Mouse (Mus musculus) midbrain, embryonic 15.5 days (tissue): Measurements from ENCODE around the gene Nle1. TPM values are rescaled to one million over a fixed set of nuclear protein-coding genes. Genes with fewer than 3 reads are reported as not detected.

ENCODE experiments used
- ATAC-seq: fragments of 200-750 bp; cut with Nextera tagmentation; replicated peaks from 2 replicates; pipeline ENCODE4 v1.8.0; 2017; ENCODE audit warnings: moderate TSS enrichment
- H3K27ac ChIP-seq: fragments of 300-500 bp; sonication (generic); 2 replicates; pipeline ENCODE4 v1.5.1; 2015; ENCODE audit warnings: mild to moderate bottlenecking, inconsistent platforms
- H3K27me3 ChIP-seq: fragments of 300-500 bp; sonication (generic); replicated peaks from 2 replicates; pipeline ENCODE4 v1.6.1; 2015; ENCODE audit warnings: inconsistent platforms
- H3K36me3 ChIP-seq: fragments of 300-500 bp; sonication (generic); replicated peaks from 2 replicates; pipeline ENCODE4 v1.6.1; 2015; ENCODE audit warnings: inconsistent platforms
- H3K4me1 ChIP-seq: fragments of 300-500 bp; sonication (generic); 2 replicates; pipeline ENCODE4 v1.6.1; 2015; ENCODE audit warnings: inconsistent platforms
- H3K4me2 ChIP-seq: fragments of 300-500 bp; sonication (generic); 2 replicates; pipeline ENCODE4 v1.6.1; 2015; ENCODE audit warnings: inconsistent platforms, mild to moderate bottlenecking, moderate library complexity
- H3K4me3 ChIP-seq: fragments of 300-500 bp; sonication (generic); 2 replicates; pipeline ENCODE4 v1.5.1; 2015; ENCODE audit warnings: mild to moderate bottlenecking, inconsistent platforms
- H3K9ac ChIP-seq: fragments of 300-500 bp; sonication (generic); 2 replicates; pipeline ENCODE4 v1.6.1; 2015; ENCODE audit warnings: mild to moderate bottlenecking, inconsistent platforms
- H3K9me3 ChIP-seq: fragments of 300-500 bp; sonication (generic); 2 replicates; pipeline ENCODE4 v1.6.1; 2016; ENCODE audit warnings: inconsistent platforms
- WGBS: fragments of 180-500 bp; shearing (Covaris S2); methylation state at CpG from one replicate; pipeline ENCODE4 v1.1.7; 2015; ENCODE audit warnings: mixed read lengths; 5-methylcytosine and 5-hydroxymethylcytosine counted together
- polyA plus RNA-seq: library from polyadenylated mRNA; unstranded; fragments of >200 nt; fragmentation: Nextera tagmentation; extraction: Ambion mirVana; gene quantifications from 2 replicates; pipeline ENCODE4 v1.2.1, GENCODE M21; 2015

Gene Nle1
- polyA plus RNA-seq, 1 experiment from 2014 or later, result 36.8 TPM

GRCm38 (mm10) chr11:82862638-82863037 is 45.6 kb downstream of the Nle1 start:
- Histone ChIP-seq H3K36me3 (no peaks in the 10 kb centered on the region), H3K27ac (peak overlapping the region; percentile 10; the same call in 1 of the 2 replicates), H3K9ac (no peak overlapping the region), H3K4me1 (peaks cover 16% of the 10 kb centered on the region; the same call in 1 of the 2 replicates), H3K4me3 (no peak overlapping the region), H3K9me3 (no peaks in the 10 kb centered on the region), H3K27me3 (no peaks in the 10 kb centered on the region), H3K4me2 (no peak overlapping the region)
- 50% methylated on average over 9 of the region's 9 CpGs for WGBS
- ATAC-seq, result no peak

- WGBS, result 67% methylated on average over 8 of the region's 8 CpGs
- H3K36me3 ChIP-seq, result no peaks in the 10 kb centered on the region
- H3K9ac ChIP-seq, result no peak overlapping the region
- H3K27me3 ChIP-seq, result no peaks in the 10 kb centered on the region
- H3K4me3 ChIP-seq, result no peak overlapping the region
- peaks cover 16% of the 10 kb centered on the region; the same call in 1 of the 2 replicates for H3K4me1 ChIP-seq
- no peak for ATAC-seq
- no peaks in the 10 kb centered on the region for H3K9me3 ChIP-seq
- no peak overlapping the region for H3K4me2 ChIP-seq
- H3K27ac ChIP-seq, result no peak overlapping the region
Observed at GRCm38 (mm10) chr11:82861558-82861957, 46.7 kb downstream of the Nle1 start.

- 90% methylated on average over 6 of the region's 6 CpGs for WGBS
- H3K9me3 ChIP-seq, result no peaks in the 10 kb centered on the region
- ATAC-seq, result no peak
Observed at GRCm38 (mm10) chr11:82860759-82861158, 47.5 kb downstream of the Nle1 start.

GRCm38 (mm10) chr11:82857307-82857848 is 50.8 kb downstream of the Nle1 start:
- no peaks in the 10 kb centered on the region for H3K9me3 ChIP-seq
- 75% methylated on average over 13 of the region's 13 CpGs for WGBS
- H3K9ac ChIP-seq, result no peak overlapping the region
- ATAC-seq, result no peak
- no peak overlapping the region for H3K4me2 ChIP-seq
- H3K36me3 ChIP-seq, result no peaks in the 10 kb centered on the region
- H3K4me1 ChIP-seq, result peaks cover 9% of the 10 kb centered on the region; the same call in 1 of the 2 replicates
- no peaks in the 10 kb centered on the region for H3K27me3 ChIP-seq
- H3K27ac ChIP-seq, result no peak overlapping the region
- no peak overlapping the region for H3K4me3 ChIP-seq

More at GRCm38 (mm10) chr11:82860759-82861158, 47.5 kb downstream of the Nle1 start:
- H3K9ac ChIP-seq, result no peak overlapping the region
- no peak overlapping the region for H3K4me3 ChIP-seq
- no peak overlapping the region for H3K27ac ChIP-seq
- H3K4me1 ChIP-seq, result peaks cover 16% of the 10 kb centered on the region; the same call in 1 of the 2 replicates
- no peaks in the 10 kb centered on the region for H3K36me3 ChIP-seq
- H3K4me2 ChIP-seq, result no peak overlapping the region
- no peaks in the 10 kb centered on the region for H3K27me3 ChIP-seq

GRCm38 (mm10) chr11:82856032-82856431 is 52.2 kb downstream of the Nle1 start:
- Histone ChIP-seq H3K36me3 (no peaks in the 10 kb centered on the region), H3K4me2 (no peak overlapping the region), H3K4me1 (0 out of 2 replicates have a peak, but pooled peaks cover 5% of the 10 kb centered on the region), H3K9ac (no peak overlapping the region), H3K9me3 (no peaks in the 10 kb centered on the region), H3K27ac (no peak overlapping the region), H3K4me3 (no peak overlapping the region), H3K27me3 (no peaks in the 10 kb centered on the region)
- WGBS, result 45% methylated on average over 10 of the region's 10 CpGs
- ATAC-seq, result no peak

- 76% methylated on average over 9 of the region's 9 CpGs for WGBS
- H3K27ac ChIP-seq, result no peak overlapping the region
Observed at GRCm38 (mm10) chr11:82855327-82855973, 52.8 kb downstream of the Nle1 start.

GRCm38 (mm10) chr11:82854111-82854510 is 54.1 kb downstream of the Nle1 start:
- Histone ChIP-seq H3K4me1 (0 out of 2 replicates have a peak, but pooled peaks cover 11% of the 10 kb centered on the region), H3K4me2 (no peak overlapping the region), H3K36me3 (no peaks in the 10 kb centered on the region), H3K27ac (no peak overlapping the region), H3K27me3 (no peaks in the 10 kb centered on the region), H3K9ac (no peak overlapping the region), H3K4me3 (no peak overlapping the region), H3K9me3 (no peaks in the 10 kb centered on the region)
- ATAC-seq, result no peak
- 90% methylated on average over 6 of the region's 6 CpGs for WGBS

More at GRCm38 (mm10) chr11:82855327-82855973, 52.8 kb downstream of the Nle1 start:
- H3K4me3 ChIP-seq, result no peak overlapping the region
- H3K4me1 ChIP-seq, result 0 out of 2 replicates have a peak, but pooled peaks cover 5% of the 10 kb centered on the region
- no peaks in the 10 kb centered on the region for H3K27me3 ChIP-seq
- no peaks in the 10 kb centered on the region for H3K9me3 ChIP-seq
- H3K4me2 ChIP-seq, result no peak overlapping the region
- no peak overlapping the region for H3K9ac ChIP-seq
- H3K36me3 ChIP-seq, result no peaks in the 10 kb centered on the region
- no peak for ATAC-seq

GRCm38 (mm10) chr11:82852958-82853357 is 55.3 kb downstream of the Nle1 start:
- Histone ChIP-seq H3K27ac (no peak overlapping the region), H3K9me3 (no peaks in the 10 kb centered on the region), H3K4me1 (0 out of 2 replicates have a peak, but pooled peaks cover 11% of the 10 kb centered on the region), H3K36me3 (no peaks in the 10 kb centered on the region), H3K4me2 (no peak overlapping the region), H3K4me3 (no peak overlapping the region), H3K9ac (no peak overlapping the region), H3K27me3 (no peaks in the 10 kb centered on the region)
- no peak for ATAC-seq
- 90% methylated on average over 7 of the region's 7 CpGs for WGBS

- 0 out of 2 replicates have a peak, but pooled peaks cover 11% of the 10 kb centered on the region for H3K4me1 ChIP-seq
- no peak overlapping the region for H3K27ac ChIP-seq
- H3K9ac ChIP-seq, result no peak overlapping the region
- H3K36me3 ChIP-seq, result no peaks in the 10 kb centered on the region
- no peak overlapping the region for H3K4me2 ChIP-seq
- ATAC-seq, result no peak
- H3K9me3 ChIP-seq, result no peaks in the 10 kb centered on the region
- no peak overlapping the region for H3K4me3 ChIP-seq
- no peaks in the 10 kb centered on the region for H3K27me3 ChIP-seq
- WGBS, result 83% methylated on average over 10 of the region's 10 CpGs
Observed at GRCm38 (mm10) chr11:82852540-82852939, 55.7 kb downstream of the Nle1 start.

- Histone ChIP-seq H3K36me3 (no peaks in the 10 kb centered on the region), H3K9ac (no peak overlapping the region), H3K27me3 (no peaks in the 10 kb centered on the region), H3K9me3 (no peaks in the 10 kb centered on the region), H3K4me3 (no peak overlapping the region), H3K4me2 (no peak overlapping the region), H3K27ac (no peak overlapping the region), H3K4me1 (0 out of 2 replicates have a peak, but pooled peaks cover 11% of the 10 kb centered on the region)
- 86% methylated on average over 11 of the region's 11 CpGs for WGBS
- no peak for ATAC-seq
Observed at GRCm38 (mm10) chr11:82852115-82852514, 56.1 kb downstream of the Nle1 start.
